Mouse (Mus musculus): ENCODE data around the gene Gm26938.

The Gm26938 gene

GRCm38 (mm10) chr5:139796001-139796620 is 30.1 kb downstream of the Gm26938 start:
- in situ Hi-C loops (cut with MboI, MseI): loop anchor here (25.0 kb wide), 1 partner anchor 1634 kb away; the partner anchor contains the start of genes Ap4m1, Cops6, Mcm7 and Zfp113

GRCm38 (mm10) chr5:139794938-139795337 is 31.3 kb downstream of the Gm26938 start:
- in situ Hi-C loops (cut with MboI, MseI): loop anchor here (25.0 kb wide), 1 partner anchor 1633 kb away; the partner anchor contains the start of genes Ap4m1, Cops6, Mcm7 and Zfp113

- in situ Hi-C loops (cut with MboI, MseI): loop anchor here (25.0 kb wide), 1 partner anchor 1632 kb away; the partner anchor contains the start of genes Ap4m1, Cops6, Mcm7 and Zfp113
These were observed 32.1 kb downstream of the Gm26938 start for GRCm38 (mm10) chr5:139794137-139794536.

GRCm38 (mm10) chr5:139793338-139794089 is 32.7 kb downstream of the Gm26938 start:
- in situ Hi-C loops (cut with MboI, MseI): loop anchor here (25.0 kb wide), 1 partner anchor 1631 kb away; the partner anchor contains the start of genes Ap4m1, Cops6, Mcm7 and Zfp113

- in situ Hi-C loops (cut with MboI, MseI): loop anchor here (25.0 kb wide), 1 partner anchor 1631 kb away; the partner anchor contains the start of genes Ap4m1, Cops6, Mcm7 and Zfp113
These were observed 33.3 kb downstream of the Gm26938 start for GRCm38 (mm10) chr5:139792966-139793337.

- in situ Hi-C loops (cut with MboI, MseI): loop anchor here (25.0 kb wide), 1 partner anchor 1630 kb away; the partner anchor contains the start of genes Ap4m1, Cops6, Mcm7 and Zfp113
These were observed 33.9 kb downstream of the Gm26938 start for GRCm38 (mm10) chr5:139792159-139792775.

GRCm38 (mm10) chr5:139791227-139792158 is 34.7 kb downstream of the Gm26938 start, which contains the start of gene Mafk:
Gene Mafk (plus strand): TSS chr5:139791513.
- in situ Hi-C loops (cut with MboI, MseI): loop anchor here (25.0 kb wide), 1 partner anchor 1629 kb away; the partner anchor contains the start of genes Ap4m1, Cops6, Mcm7 and Zfp113

GRCm38 (mm10) chr5:139789466-139789865 is 36.7 kb downstream of the Gm26938 start:
- in situ Hi-C loops (cut with MboI, MseI): loop anchor here (25.0 kb wide), 1 partner anchor 1627 kb away; the partner anchor contains the start of genes Ap4m1, Cops6, Mcm7 and Zfp113

GRCm38 (mm10) chr5:139781406-139781805 is 44.8 kb downstream of the Gm26938 start:
- in situ Hi-C loops (cut with MboI, MseI): loop anchor here (25.0 kb wide), 1 partner anchor 1619 kb away; the partner anchor contains the start of genes Ap4m1, Cops6, Mcm7 and Zfp113

GRCm38 (mm10) chr5:139776966-139777365 is 49.2 kb downstream of the Gm26938 start:
- in situ Hi-C loops (cut with MboI, MseI): loop anchor here (10.0 to 25.0 kb wide), 2 partner anchors 1512 to 1615 kb away; partner anchors contain the start of genes Ap4m1, BC037034, Cops6 and Mcm7

GRCm38 (mm10) chr5:139775216-139775926 is 50.8 kb downstream of the Gm26938 start, which contains the start of gene Ints1:
Gene Ints1 (minus strand): TSS chr5:139775674.
- in situ Hi-C loops (cut with MboI, MseI): loop anchor here (10.0 to 25.0 kb wide), 2 partner anchors 1511 to 1613 kb away; partner anchors contain the start of genes Ap4m1, BC037034, Cops6 and Mcm7

GRCm38 (mm10) chr5:139768216-139768615 is 58.0 kb downstream of the Gm26938 start:
- in situ Hi-C loops (cut with MboI, MseI): no loop called here

GRCm38 (mm10) chr5:139764296-139764695 is 61.9 kb downstream of the Gm26938 start:
- in situ Hi-C loops (cut with MboI, MseI): no loop called here

GRCm38 (mm10) chr5:139758096-139758495 is 68.1 kb downstream of the Gm26938 start:
- in situ Hi-C loops (cut with MboI, MseI): no loop called here
